Mouse (Mus musculus): ENCODE results near the gene Chl1. TPM values are rescaled to one million over a fixed set of nuclear protein-coding genes. Genes with fewer than 3 reads are reported as not detected.

Chl1 gene
- 1 to 10 TPM; 1.0 to 1.5 TPM for total RNA-seq (2021)

- intact Hi-C loops (cut with DNase I): no loop called here
- no peak for DNase-seq
These were observed at the start of gene Chl1 for GRCm38 (mm10) chr6:103510392-103511289. Gene Chl1 (plus strand): TSS chr6:103510586.

DNA sequence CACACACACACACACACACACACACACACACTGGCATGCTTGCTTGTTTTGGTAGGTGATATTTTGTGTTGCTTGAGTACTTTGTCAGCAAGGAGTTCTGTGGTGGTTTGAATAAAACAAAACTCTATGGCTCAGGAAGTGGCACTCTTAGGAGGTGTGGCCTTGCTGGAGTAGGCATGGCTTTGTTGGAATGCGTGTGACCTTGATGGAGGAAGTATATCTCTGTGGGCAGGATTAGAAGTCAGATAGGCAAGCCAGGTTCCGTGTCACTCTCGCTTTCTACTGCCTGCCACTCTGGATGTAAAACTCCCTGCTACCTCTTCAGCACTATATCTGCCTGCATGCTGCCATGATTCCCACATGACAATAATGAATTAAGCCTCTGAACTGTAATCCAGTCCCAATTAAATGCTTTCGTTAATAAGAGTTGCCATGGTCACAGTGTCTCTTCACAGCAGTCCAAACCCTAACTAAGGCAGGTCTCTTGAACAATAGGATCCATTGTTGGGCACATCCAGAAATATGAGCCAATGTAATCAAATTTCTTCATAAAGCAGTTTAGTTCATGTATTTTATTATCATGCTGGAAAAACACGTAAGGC is 44.8 kb upstream of the Chl1 start:
- no peak for DNase-seq
- intact Hi-C loops (cut with DNase I): no loop called here

DNA sequence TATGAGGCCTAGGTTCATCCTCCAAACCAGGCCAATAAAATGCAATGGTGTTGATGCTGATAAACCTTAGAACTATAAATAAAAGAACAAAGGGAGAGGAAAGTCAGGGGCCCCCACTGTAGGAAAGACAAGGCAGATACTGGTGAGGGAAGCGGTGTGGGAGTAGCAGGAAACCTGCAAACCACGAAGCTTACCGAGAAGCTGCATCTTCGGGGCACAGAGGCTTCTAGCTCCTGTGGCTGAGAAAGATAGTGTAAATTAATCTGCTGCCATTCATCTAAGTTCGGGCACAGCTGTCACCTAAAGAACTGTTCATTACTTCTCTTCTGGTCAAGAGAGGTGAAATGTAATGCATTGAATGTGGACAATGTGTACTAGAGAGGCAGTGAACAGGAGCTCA is 37.1 kb upstream of the Chl1 start:
- intact Hi-C loops (cut with DNase I): no loop called here
- DNase-seq: no peak

- DNase-seq: no peak
These were observed 23.2 kb upstream of the Chl1 start for GRCm38 (mm10) chr6:103487199-103487598.

GRCm38 (mm10) chr6:103498404-103498803 is 12.0 kb upstream of the Chl1 start:
- DNase-seq: no peak
- intact Hi-C loops (cut with DNase I): no loop called here

More at GRCm38 (mm10) chr6:103487199-103487598, 23.2 kb upstream of the Chl1 start:
- intact Hi-C loops (cut with DNase I): no loop called here

GRCm38 (mm10) chr6:103504065-103504464 is 6.3 kb upstream of the Chl1 start:
- no peak for DNase-seq
- intact Hi-C loops (cut with DNase I): no loop called here

GRCm38 (mm10) chr6:103507751-103508575 is 2.4 kb upstream of the Chl1 start:
- intact Hi-C loops (cut with DNase I): no loop called here
- DNase-seq: no peak

DNA sequence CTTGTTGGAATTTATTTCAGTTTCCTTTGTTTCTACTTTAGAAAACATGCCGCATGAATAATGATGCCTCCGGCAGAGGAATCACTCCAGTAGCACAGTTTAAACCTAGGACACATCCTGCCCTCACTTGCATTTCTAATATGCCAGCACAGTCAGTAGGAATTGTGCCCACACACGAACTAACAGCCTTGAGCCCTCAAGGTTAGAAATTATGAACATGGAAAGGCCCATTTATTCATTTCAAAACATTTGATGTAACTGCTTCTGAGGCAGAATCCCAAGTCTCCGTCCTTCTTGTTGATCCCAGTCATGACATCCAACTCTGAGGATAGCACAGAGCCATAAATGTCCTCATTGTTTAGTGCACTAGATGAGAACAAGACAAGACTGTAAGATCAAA is 790 bp upstream of the Chl1 start:
- no peak for DNase-seq
- intact Hi-C loops (cut with DNase I): no loop called here

- intact Hi-C loops (cut with DNase I): no loop called here
- DNase-seq: no peak
These were observed 1.0 kb downstream of the Chl1 start for GRCm38 (mm10) chr6:103511290-103511971.

GRCm38 (mm10) chr6:103511972-103512565 is 1.7 kb downstream of the Chl1 start:
- DNase-seq: no peak
- intact Hi-C loops (cut with DNase I): no loop called here

GRCm38 (mm10) chr6:103512911-103513321 is 2.5 kb downstream of the Chl1 start:
- intact Hi-C loops (cut with DNase I): no loop called here
- no peak for DNase-seq

DNA sequence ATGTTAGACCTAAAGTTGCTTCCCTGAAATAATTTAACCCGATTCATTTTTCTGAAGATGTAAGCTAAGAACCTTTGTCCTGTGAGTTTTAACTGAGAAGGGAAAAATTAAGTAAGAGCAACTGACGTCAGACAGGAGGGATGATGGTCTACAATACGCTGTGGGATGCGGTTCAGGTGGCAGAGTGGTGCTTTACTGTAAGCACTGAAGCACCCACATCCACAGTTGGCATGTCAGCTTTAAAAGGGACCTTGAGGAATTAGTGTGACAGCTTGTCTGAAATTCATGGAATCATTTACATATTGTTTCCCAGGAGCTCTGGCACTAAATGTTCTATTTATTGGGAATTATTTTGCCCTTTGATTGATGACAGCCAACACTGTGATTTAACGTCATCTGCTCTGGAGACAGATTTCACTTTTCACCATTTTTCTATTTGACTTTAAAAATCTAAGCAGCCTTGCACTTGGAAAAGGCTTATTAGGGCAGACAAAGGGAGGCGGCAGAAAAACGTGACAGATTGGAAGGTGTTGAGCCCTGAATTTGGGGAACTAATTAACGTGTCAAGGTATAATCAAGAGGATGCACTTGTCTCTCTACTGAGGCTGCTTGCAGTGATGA is 3.3 kb downstream of the Chl1 start:
- no peak for DNase-seq
- intact Hi-C loops (cut with DNase I): no loop called here

DNA sequence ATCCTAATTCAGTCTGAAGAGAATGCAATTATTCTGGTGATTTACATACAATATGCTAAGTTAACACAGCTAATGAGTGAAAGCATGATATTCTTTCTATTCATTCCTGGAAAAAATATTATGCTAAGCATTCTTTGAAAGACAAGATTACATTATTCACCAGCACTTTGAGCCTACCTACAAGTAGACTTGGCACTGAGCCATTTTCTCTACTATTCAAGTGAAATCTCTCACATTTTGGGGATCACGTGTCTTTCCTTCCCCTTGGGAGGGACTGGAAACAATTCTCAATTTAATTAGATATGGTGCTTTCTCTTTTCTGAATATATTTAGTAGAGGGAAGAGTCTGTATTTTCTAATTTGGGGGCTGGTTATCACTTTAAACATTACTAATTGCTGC is 4.0 kb downstream of the Chl1 start:
- DNase-seq: no peak
- intact Hi-C loops (cut with DNase I): no loop called here

- no peak for DNase-seq
- intact Hi-C loops (cut with DNase I): no loop called here
These were observed 4.4 kb downstream of the Chl1 start for GRCm38 (mm10) chr6:103514756-103515155.

DNA sequence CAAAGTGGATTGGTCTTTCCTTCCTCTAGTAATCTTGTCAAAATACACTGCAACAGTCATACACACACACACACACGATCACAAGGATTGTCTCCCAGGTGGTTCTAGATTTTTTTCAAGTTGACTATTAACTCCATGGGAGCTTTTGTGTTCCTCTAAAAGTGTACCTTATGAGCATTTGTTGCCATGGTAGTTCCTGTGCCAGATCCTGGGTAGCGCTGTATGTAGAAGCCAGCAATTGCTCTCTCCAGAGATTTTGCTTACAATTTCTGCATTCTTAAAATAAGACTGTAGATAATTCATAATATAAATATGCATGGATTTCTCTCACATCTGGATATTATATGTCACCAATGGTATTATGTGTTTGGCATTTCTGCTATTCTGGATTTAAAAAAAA is 9.2 kb downstream of the Chl1 start:
- DNase-seq: no peak
- intact Hi-C loops (cut with DNase I): no loop called here

DNA sequence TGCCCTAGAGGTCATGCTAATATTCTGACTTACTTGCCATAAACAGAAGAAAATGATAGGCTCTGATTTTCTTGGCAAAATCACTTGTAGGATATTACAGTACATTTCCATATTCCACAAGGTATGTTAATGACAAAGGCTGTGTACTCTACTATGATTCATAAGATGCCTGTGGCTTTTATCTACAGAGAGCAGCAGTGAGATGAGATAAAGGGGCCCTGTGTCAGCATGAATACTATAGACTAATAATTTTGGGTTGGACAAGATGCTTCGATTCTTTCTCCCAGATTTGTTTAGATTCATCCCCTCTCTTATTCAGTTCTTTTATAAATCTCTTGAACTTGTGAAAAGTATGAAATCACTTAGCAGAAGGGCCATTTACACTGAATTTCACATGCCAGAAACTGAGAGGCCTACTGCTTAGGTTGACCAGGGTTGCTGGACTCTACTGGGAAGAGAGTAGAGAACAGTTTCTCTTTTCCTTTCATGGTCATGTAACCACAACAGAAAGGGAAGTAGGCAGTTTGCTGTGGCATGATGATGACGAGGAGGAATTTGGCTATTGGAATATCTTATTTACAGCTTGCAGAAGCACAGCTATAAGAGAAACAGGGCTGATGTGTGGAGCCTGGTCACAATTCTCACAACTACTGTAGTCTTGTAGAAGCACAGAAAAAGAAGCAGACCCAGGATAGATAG is 15.1 kb downstream of the Chl1 start:
- no peak for DNase-seq
- intact Hi-C loops (cut with DNase I): no loop called here

GRCm38 (mm10) chr6:103526945-103527777 is 16.8 kb downstream of the Chl1 start:
- no peak for DNase-seq

GRCm38 (mm10) chr6:103533048-103533447 is 22.7 kb downstream of the Chl1 start:
- DNase-seq: no peak
- intact Hi-C loops (cut with DNase I): no loop called here

More at GRCm38 (mm10) chr6:103526945-103527777, 16.8 kb downstream of the Chl1 start:
- intact Hi-C loops (cut with DNase I): no loop called here
